Mouse (Mus musculus) brain, embryonic 18.5 days (tissue): ENCODE results near the gene Rbpjl.

Experiments
- DNase-seq: peaks from one replicate; pipeline ENCODE4 v3.0.0-alpha.2; 2012; ENCODE audit warnings: low read depth, low spot score

Rbpjl gene

GRCm38 (mm10) chr2:164402906-164403305, at the start of gene Rbpjl:
TSS of gene Rbpjl (plus strand) at chr2:164403141.
- no peak for DNase-seq

- no peak for DNase-seq
These were observed 49.6 kb upstream of the Rbpjl start for GRCm38 (mm10) chr2:164353356-164353755.

DNA sequence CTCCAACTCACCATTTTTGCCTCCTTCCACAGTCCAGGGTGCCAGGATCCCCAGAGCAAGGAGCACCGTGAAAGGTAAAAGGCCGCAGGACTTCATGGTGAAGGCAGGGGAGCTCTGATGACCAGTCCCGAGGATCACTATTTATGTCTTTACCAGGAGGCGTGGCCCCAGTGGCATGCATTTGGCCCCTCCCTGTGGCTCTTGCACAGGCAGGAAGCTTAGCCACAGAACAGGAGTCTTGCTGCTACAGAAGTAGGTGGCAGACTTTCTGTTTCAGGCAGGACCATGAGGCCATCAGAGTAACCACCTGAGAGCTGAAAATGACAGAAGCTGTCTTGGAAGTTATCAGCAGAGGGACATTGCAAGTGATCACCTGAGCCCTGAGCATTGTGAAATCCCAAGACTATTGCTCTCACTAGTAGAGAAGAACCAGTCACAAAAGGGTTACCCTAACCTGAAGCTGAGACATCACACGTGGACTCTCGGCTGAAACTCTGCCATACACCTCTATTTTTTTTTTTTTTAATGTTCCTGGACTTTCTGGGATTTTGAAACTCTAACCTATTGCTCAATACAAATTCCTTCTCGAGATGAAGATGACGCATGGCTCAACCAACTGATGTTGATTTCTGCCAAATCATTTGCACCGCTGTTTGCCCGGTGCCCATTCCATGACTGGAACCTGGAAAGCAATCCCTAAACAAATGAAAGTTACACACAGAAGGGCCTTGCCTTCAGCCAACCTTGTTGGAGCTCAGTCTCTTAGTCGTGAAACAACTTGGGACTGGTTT, 46.6 kb upstream of the Rbpjl start:
- DNase-seq: no peak

DNA sequence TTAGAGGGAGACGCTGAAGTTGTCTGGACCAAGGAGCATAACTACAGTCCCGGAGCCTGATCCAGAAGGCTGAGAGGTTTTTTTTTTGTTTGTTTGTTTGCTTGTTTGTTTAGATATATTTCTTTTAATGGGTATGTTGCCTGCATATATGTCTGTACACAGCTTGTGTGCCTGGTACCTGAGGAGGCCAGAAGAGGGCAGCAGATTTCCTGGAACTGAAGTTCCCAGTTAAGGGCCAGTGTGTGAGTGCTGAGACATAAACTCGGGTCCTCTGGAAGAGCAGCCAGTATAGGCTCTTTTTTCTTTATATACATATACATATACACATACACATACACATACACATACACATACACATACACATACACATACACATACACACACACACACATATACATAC, 44.6 kb upstream of the Rbpjl start:
- DNase-seq: no peak

DNA sequence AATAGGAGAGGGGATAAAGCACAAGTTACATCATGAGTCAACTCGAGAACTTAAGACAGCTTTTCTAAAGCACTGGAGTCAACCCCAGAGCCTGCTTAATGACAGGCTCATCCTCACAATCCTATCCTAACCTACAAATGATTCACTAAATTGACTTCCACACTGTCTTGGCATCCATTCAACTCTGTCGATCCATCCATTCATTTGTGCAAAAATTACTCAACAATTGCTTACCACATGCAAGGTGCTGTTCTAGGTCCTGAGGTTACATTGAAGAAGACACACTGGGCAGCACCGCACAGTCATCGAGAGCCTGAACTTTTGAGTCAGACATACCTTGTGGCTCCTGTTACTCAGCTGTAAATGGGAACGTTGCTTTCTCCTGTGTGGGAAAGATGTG, 43.9 kb upstream of the Rbpjl start:
- no peak for DNase-seq

DNA sequence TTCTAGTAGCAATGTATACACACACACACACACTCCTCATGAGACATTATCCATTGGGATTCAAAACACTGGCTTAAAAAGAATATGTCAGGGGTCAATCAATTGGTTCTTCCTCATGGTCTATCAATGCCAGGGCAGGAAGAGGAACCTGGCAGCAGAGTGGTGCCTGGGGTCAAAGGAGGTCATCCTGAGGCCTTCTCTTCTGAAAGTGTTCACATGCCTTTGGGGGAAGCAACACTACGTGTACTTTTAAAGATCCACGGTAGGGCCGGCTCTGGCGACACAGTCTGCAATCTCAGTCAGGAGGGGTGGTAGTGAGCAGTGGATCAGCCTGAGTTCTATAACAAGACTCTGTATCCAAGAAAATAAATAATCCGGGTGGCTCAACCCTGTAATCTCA, 43.3 kb upstream of the Rbpjl start:
- DNase-seq: no peak

GRCm38 (mm10) chr2:164360974-164361657, 41.8 kb upstream of the Rbpjl start:
- DNase-seq: no peak

DNA sequence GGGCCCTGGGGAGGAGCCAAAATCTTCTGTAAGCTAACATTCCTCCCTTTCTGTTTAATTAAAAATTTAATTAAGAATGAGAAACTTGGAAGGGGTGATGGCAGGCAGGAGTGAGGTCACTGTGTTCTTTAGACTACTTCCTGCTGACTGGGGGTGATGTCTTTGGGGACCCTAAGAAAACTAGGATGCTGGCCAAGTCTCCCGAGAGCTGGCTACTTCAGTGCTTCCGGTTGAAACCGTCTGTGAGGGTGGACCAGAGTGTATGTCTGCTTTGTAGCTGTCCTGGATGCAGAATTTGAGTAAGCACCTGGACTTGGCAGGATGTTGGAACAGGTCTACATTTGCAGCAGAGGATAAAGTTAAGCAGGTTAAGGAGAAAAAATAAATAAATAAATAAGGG, 36.0 kb upstream of the Rbpjl start:
- DNase-seq: no peak

DNA sequence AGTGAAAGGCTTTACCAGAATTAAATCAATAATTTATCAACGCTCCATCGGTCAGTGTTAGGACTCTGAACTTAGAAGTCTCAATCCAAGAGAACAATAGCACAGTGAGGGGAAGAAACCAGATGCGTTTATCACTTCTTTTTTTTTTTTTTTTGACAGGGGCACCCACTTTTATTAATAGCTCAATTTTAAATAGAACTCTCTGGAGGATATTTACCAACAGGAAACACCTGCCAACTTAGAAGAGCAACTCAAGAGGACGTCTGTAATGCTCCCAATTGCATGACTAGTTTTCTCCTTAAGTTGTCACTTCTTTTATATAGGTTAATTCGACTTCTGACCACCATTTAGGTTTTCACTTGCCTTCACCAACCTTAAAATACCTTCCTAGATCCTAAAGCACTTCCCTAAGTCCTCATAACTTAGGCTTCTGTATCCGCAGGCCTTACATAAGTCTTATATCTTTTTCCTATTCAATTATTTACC, 34.3 kb upstream of the Rbpjl start:
- no peak for DNase-seq

GRCm38 (mm10) chr2:164371371-164371770, 31.6 kb upstream of the Rbpjl start:
- DNase-seq: no peak

GRCm38 (mm10) chr2:164372408-164373053, 30.4 kb upstream of the Rbpjl start:
- DNase-seq: no peak

GRCm38 (mm10) chr2:164373187-164373586, 29.8 kb upstream of the Rbpjl start:
- DNase-seq: no peak

GRCm38 (mm10) chr2:164377478-164378426, 25.2 kb upstream of the Rbpjl start:
- DNase-seq: no peak

GRCm38 (mm10) chr2:164381726-164382125, 21.2 kb upstream of the Rbpjl start:
- no peak for DNase-seq

GRCm38 (mm10) chr2:164382971-164383370, 20.0 kb upstream of the Rbpjl start:
- no peak for DNase-seq

DNA sequence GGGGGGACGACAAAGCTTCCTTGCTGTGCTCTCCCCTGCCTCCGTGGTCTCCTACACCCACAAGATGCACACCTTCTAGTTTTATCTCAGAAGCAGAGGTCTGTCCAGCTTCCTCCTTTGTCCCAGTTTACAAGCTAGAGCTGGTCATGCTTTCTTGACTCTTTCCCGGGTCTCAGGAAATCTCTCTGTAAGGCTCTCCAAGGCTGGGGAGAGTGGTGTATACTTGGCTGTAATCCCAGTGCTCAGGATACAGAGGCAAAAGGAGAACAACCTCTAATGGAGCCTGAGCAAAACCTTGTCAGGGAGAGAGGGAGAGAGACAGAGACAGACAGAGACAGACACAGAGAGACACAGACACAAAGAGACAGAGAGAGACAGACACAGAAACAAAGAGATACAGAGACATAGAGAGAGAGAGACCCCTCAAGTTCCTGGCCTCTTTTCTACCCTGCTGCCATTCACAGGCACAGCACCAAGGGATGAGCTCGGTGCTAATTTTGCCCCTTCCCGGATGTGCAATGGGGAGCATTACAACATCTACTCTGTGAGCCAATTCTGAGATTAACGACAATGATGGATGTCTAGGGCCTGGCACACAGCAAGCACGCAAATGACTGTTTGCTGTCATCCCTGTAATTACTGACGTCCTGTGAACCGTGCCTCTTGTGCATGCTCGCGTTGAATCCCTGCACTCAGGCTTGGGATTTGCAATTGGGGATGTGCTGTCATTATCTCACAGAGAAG, 19.1 kb upstream of the Rbpjl start:
- DNase-seq: no peak

DNA sequence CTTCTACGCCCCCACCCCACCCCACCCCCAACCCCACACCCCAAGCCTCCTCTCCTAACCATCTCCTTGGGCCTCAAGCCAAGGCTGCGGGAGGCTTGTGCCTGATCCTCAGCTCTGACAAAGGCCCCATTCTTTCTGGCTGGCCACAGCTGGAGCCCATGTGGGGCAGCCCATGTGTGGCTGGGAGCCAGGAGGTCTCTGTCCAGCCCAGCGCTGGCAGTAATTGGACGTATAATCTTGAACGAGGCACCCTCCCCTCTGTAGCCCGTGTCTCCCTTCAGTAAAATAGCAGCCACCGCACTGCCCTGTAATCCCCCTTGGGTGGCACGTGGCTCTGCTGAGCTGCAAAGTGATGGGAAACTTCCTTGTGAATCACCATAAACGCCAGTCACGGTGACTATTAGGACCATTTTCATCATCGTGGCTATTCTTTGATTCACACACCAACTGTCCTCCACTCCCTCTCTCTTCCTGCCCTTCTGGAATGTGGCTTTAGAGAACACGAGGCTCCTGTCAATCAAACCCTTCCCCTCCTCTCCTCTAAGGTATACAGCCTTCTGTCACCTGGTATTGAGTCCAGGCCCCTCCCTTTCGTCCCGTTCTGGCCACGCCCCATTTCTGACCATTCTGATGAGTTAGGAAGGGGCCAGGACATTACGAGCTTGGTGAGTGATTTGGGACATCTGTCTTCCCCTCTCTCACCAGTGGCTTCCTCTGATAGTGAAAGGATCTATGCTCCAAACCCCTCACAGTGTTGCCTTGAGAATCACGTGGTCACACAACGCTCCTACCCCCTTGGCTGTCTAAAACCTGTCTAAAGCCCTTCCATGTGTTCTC, 16.8 kb upstream of the Rbpjl start:
- no peak for DNase-seq

- no peak for DNase-seq
These were observed 16.0 kb upstream of the Rbpjl start for GRCm38 (mm10) chr2:164386953-164387352.

- DNase-seq: no peak
These were observed 13.9 kb upstream of the Rbpjl start, which contains the start of gene Slpi for GRCm38 (mm10) chr2:164389020-164389419. TSS of gene Slpi (minus strand) at chr2:164389095.

GRCm38 (mm10) chr2:164389499-164389898, 13.4 kb upstream of the Rbpjl start:
- DNase-seq: no peak
